Mouse (Mus musculus) midbrain, embryonic 16.5 days (tissue): ENCODE measurements at regions not wholly inside any gene's neighbourhood (a gene's known extent, or its start where the extent isn't known, plus 50 kb on each side); places are given as distances from the start of the nearest gene placed in this dataset.
A peak's percentile ranks its signal among the peaks of the same experiment; 100 is the strongest.
"Not testable (repeated sequence)": the region's sequence is repeated elsewhere in the genome, so short reads cannot be mapped to it uniquely, and the experiment has no call there.

ENCODE experiments used
- ATAC-seq: fragments of 200-750 bp; cut with Nextera tagmentation; 2 replicates; pipeline ENCODE4 v1.8.0; 2017; ENCODE audit warnings: moderate TSS enrichment
- H3K27ac ChIP-seq: fragments of 300-500 bp; sonication (generic); 2 replicates; pipeline ENCODE4 v1.5.1; 2014; ENCODE audit warnings: mild to moderate bottlenecking, low read length, mixed read lengths
- H3K27me3 ChIP-seq: fragments of 300-500 bp; sonication (generic); 2 replicates; pipeline ENCODE4 v1.6.1; 2014; ENCODE audit warnings: low read depth, low read length, mixed read lengths; ENCODE audit not compliant: control insufficient read depth, insufficient read depth
- H3K36me3 ChIP-seq: fragments of 300-500 bp; sonication (generic); 2 replicates; pipeline ENCODE4 v1.6.1; 2014; ENCODE audit warnings: mild to moderate bottlenecking, low read length, moderate library complexity, mixed read lengths; ENCODE audit not compliant: control insufficient read depth, insufficient read depth
- H3K4me1 ChIP-seq: fragments of 300-500 bp; sonication (generic); 2 replicates; pipeline ENCODE4 v1.6.1; 2014; ENCODE audit warnings: mild to moderate bottlenecking, low read length, mixed read lengths; ENCODE audit not compliant: control insufficient read depth, insufficient read depth
- H3K4me2 ChIP-seq: fragments of 300-500 bp; sonication (generic); 2 replicates; pipeline ENCODE4 v1.6.1; 2014; ENCODE audit warnings: mild to moderate bottlenecking, low read length, mixed read lengths
- H3K4me3 ChIP-seq: fragments of 300-500 bp; sonication (generic); 2 replicates; pipeline ENCODE4 v1.5.1; 2014; ENCODE audit warnings: low read depth, mild to moderate bottlenecking, low read length, moderate library complexity, mixed read lengths
- H3K9ac ChIP-seq: fragments of 300-500 bp; sonication (generic); 2 replicates; pipeline ENCODE4 v1.6.1; 2014; ENCODE audit warnings: low read depth, low read length, mixed read lengths
- H3K9me3 ChIP-seq: fragments of 300-500 bp; sonication (generic); replicated peaks from 2 replicates; pipeline ENCODE4 v1.6.1; 2014; ENCODE audit warnings: mild to moderate bottlenecking, low read length, mixed read lengths; ENCODE audit not compliant: control insufficient read depth, poor library complexity, severe bottlenecking
- WGBS: fragments of 180-500 bp; shearing (Covaris S2); extraction: QIAGEN DNeasy Blood & Tissue Kit; methylation state at CpG from one replicate; pipeline ENCODE4 v1.1.7; 2014; 5-methylcytosine and 5-hydroxymethylcytosine counted together

GRCm38 (mm10) chr10:99339291-99339912, 76.4 kb downstream of the Dusp6 start:
- not testable (repeated sequence) for H3K27me3 ChIP-seq, H3K27ac ChIP-seq, H3K9ac ChIP-seq

GRCm38 (mm10) chr10:99340057-99340456, 77.0 kb downstream of the Dusp6 start:
- H3K27ac ChIP-seq, H3K36me3 ChIP-seq, ATAC-seq, H3K4me3 ChIP-seq, H3K27me3 ChIP-seq, H3K9ac ChIP-seq, H3K4me2 ChIP-seq, H3K4me1 ChIP-seq, H3K9me3 ChIP-seq: not testable (repeated sequence)
- no CpG with 5 or more reads among the region's 25 CpGs for WGBS

More at GRCm38 (mm10) chr10:99339291-99339912, 76.4 kb downstream of the Dusp6 start:
- H3K4me3 ChIP-seq, H3K36me3 ChIP-seq, H3K4me1 ChIP-seq, H3K9me3 ChIP-seq, ATAC-seq, H3K4me2 ChIP-seq: not testable (repeated sequence)
- WGBS = 97% methylated on average over 8 of the region's 19 CpGs

- Histone ChIP-seq H3K9ac (no peak overlapping the region), H3K4me2 (no peak overlapping the region), H3K27ac (no peak overlapping the region), H3K4me3 (no peak overlapping the region), H3K4me1 (no peaks in the 10 kb centered on the region), H3K36me3 (no peaks in the 10 kb centered on the region), H3K27me3 (no peaks in the 10 kb centered on the region), H3K9me3 (no peaks in the 10 kb centered on the region)
- 68% methylated on average over 3 of the region's 3 CpGs for WGBS
- no peak for ATAC-seq
Observed at GRCm38 (mm10) chr10:99349125-99349716, 86.2 kb downstream of the Dusp6 start.

- Histone ChIP-seq H3K9me3 (no peaks in the 10 kb centered on the region), H3K4me3 (no peak overlapping the region), H3K4me2 (0 out of 2 replicates have a peak overlapping the region, but pooled peaks have one; percentile 5), H3K27ac (no peak overlapping the region), H3K9ac (no peak overlapping the region), H3K27me3 (no peaks in the 10 kb centered on the region), H3K36me3 (no peaks in the 10 kb centered on the region), H3K4me1 (no peaks in the 10 kb centered on the region)
- WGBS = 48% methylated on average over 18 of the region's 18 CpGs
- ATAC-seq = no peak
Observed at GRCm38 (mm10) chr10:99353541-99354292, 90.7 kb downstream of the Dusp6 start.

- H3K36me3 ChIP-seq = no peaks in the 10 kb centered on the region
- H3K27me3 ChIP-seq = no peaks in the 10 kb centered on the region
- no peak for ATAC-seq
- no peaks in the 10 kb centered on the region for H3K9me3 ChIP-seq
- no peak overlapping the region for H3K4me2 ChIP-seq
- H3K4me1 ChIP-seq = no peaks in the 10 kb centered on the region
- no peak overlapping the region for H3K4me3 ChIP-seq
- H3K27ac ChIP-seq = no peak overlapping the region
- 92% methylated on average over 2 of the region's 2 CpGs for WGBS
- H3K9ac ChIP-seq = no peak overlapping the region
Observed at GRCm38 (mm10) chr10:99354352-99354751, 91.3 kb downstream of the Dusp6 start.

GRCm38 (mm10) chr10:99355303-99355702, 92.3 kb downstream of the Dusp6 start:
- no peaks in the 10 kb centered on the region for H3K4me1 ChIP-seq
- H3K27me3 ChIP-seq = no peaks in the 10 kb centered on the region
- no peak for ATAC-seq
- no peak overlapping the region for H3K27ac ChIP-seq
- no peak overlapping the region for H3K4me3 ChIP-seq
- H3K9me3 ChIP-seq = no peaks in the 10 kb centered on the region
- no peak overlapping the region for H3K9ac ChIP-seq
- no peak overlapping the region for H3K4me2 ChIP-seq
- 95% methylated on average over 4 of the region's 4 CpGs for WGBS
- no peaks in the 10 kb centered on the region for H3K36me3 ChIP-seq

- no peak overlapping the region for H3K4me3 ChIP-seq
- no peak for ATAC-seq
- WGBS = 88% methylated on average over 5 of the region's 5 CpGs
- H3K9ac ChIP-seq = no peak overlapping the region
- H3K27me3 ChIP-seq = no peaks in the 10 kb centered on the region
- no peak overlapping the region for H3K4me2 ChIP-seq
- no peak overlapping the region for H3K27ac ChIP-seq
- H3K36me3 ChIP-seq = no peaks in the 10 kb centered on the region
- H3K4me1 ChIP-seq = no peaks in the 10 kb centered on the region
- H3K9me3 ChIP-seq = no peaks in the 10 kb centered on the region
Observed at GRCm38 (mm10) chr10:99356221-99356620, 93.2 kb downstream of the Dusp6 start.

- Histone ChIP-seq H3K4me1 (no peaks in the 10 kb centered on the region), H3K36me3 (no peaks in the 10 kb centered on the region), H3K9me3 (no peaks in the 10 kb centered on the region), H3K9ac (no peak overlapping the region), H3K27ac (no peak overlapping the region), H3K4me2 (no peak overlapping the region), H3K27me3 (no peaks in the 10 kb centered on the region), H3K4me3 (no peak overlapping the region)
- no peak for ATAC-seq
- WGBS = 84% methylated on average over 3 of the region's 3 CpGs
Observed at GRCm38 (mm10) chr10:99356883-99357282, 93.9 kb downstream of the Dusp6 start.

GRCm38 (mm10) chr10:99357347-99357746, 94.3 kb downstream of the Dusp6 start:
- Histone ChIP-seq H3K4me3 (no peak overlapping the region), H3K27me3 (no peaks in the 10 kb centered on the region), H3K27ac (no peak overlapping the region), H3K9me3 (no peaks in the 10 kb centered on the region), H3K9ac (no peak overlapping the region), H3K4me2 (no peak overlapping the region), H3K36me3 (no peaks in the 10 kb centered on the region), H3K4me1 (no peaks in the 10 kb centered on the region)
- 76% methylated on average over 4 of the region's 4 CpGs for WGBS
- ATAC-seq = no peak
